Mouse (Mus musculus) G1E (cell line): ENCODE measurements around the gene Xkr7.

Experiments
- CTCF ChIP-seq: IDR thresholded peaks from 2 replicates; pipeline ENCODE4 v1.5.1; 2012; ENCODE audit warnings: low read depth, low read length, inconsistent platforms, mixed read lengths
- GATA1 ChIP-seq: IDR thresholded peaks from 2 replicates; pipeline ENCODE4 v1.6.1; 2012; ENCODE audit warnings: borderline replicate concordance, low read length, inconsistent platforms, mixed read lengths
- GATA2 ChIP-seq: IDR thresholded peaks from 2 replicates; pipeline ENCODE4 v1.6.1; 2012; ENCODE audit warnings: low read depth, low read length, inconsistent platforms, borderline replicate concordance
- POLR2AphosphoS5 ChIP-seq: IDR thresholded peaks from 2 replicates; pipeline ENCODE4 v1.6.1; 2012; ENCODE audit warnings: low read depth, low read length, inconsistent platforms; ENCODE audit not compliant: insufficient replicate concordance
- TAL1 ChIP-seq: conservative IDR thresholded peaks from 2 replicates; pipeline ENCODE4 v1.6.1; 2012; ENCODE audit warnings: low read depth, low read length, inconsistent platforms, mixed read lengths

GRCm38 (mm10) chr2:153031126-153032082 lies at the start of gene Xkr7:
- TF ChIP-seq CTCF (no peak), GATA1 (no peak), TAL1 (no peak), POLR2AphosphoS5 (no peak), GATA2 (no peak)
